Mouse (Mus musculus) ES-E14 (cell line): ENCODE results near the gene Tmem143. TPM values are rescaled to one million over a fixed set of nuclear protein-coding genes. Genes with fewer than 3 reads are reported as not detected.

ENCODE experiments used
- DNase-seq: peaks from one replicate; pipeline ENCODE4 v3.0.0-alpha.2; 2013; ENCODE audit warnings: low read depth, low spot score
- H3K27ac ChIP-seq: 2 replicates; pipeline ENCODE4 v1.5.1; 2012; ENCODE audit warnings: low read depth, mild to moderate bottlenecking, low read length, moderate library complexity, mixed read lengths; ENCODE audit not compliant: poor library complexity, insufficient read depth, severe bottlenecking
- H3K36me3 ChIP-seq: 2 replicates; pipeline ENCODE4 v1.6.1; 2012; ENCODE audit warnings: mild to moderate bottlenecking, low read length, moderate library complexity, mixed read lengths; ENCODE audit not compliant: control insufficient read depth, poor library complexity, insufficient read depth, severe bottlenecking
- H3K4me1 ChIP-seq, 2 experiments: fragments of 150-350 bp in 1 of 2; sonication (generic) in 1 of 2; 2 replicates each; pipeline ENCODE4 v1.6.1; 2012; ENCODE audit warnings: low read length in 2 of 2, mild to moderate bottlenecking in 1 of 2, mixed read lengths in 1 of 2; ENCODE audit not compliant: control insufficient read depth in 2 of 2, insufficient read depth in 2 of 2, poor library complexity in 1 of 2
- H3K4me3 ChIP-seq, 2 experiments: fragments of 150-350 bp in 1 of 2; sonication (generic) in 1 of 2; 2 replicates each; pipeline ENCODE4 v1.5.1; 2012; ENCODE audit warnings: low read length in 2 of 2, low read depth in 1 of 2, mild to moderate bottlenecking in 1 of 2, mixed read lengths in 1 of 2; ENCODE audit not compliant: insufficient read depth in 1 of 2, poor library complexity in 1 of 2, severe bottlenecking in 1 of 2
- H3K9ac ChIP-seq: 2 replicates; pipeline ENCODE4 v1.6.1; 2012; ENCODE audit warnings: low read depth, mild to moderate bottlenecking, low read length, mixed read lengths; ENCODE audit not compliant: poor library complexity, insufficient read depth, severe bottlenecking
- H3K9me3 ChIP-seq: fragments of 150-350 bp; sonication (generic); 2 replicates; pipeline ENCODE4 v1.6.1; 2012; ENCODE audit warnings: low read depth, mild to moderate bottlenecking, low read length; ENCODE audit not compliant: control insufficient read depth, insufficient read depth
- CHD2 ChIP-seq: IDR thresholded peaks from 2 replicates; pipeline ENCODE4 v1.6.1; 2014; ENCODE audit warnings: mild to moderate bottlenecking, low read depth, low read length, inconsistent platforms
- HCFC1 ChIP-seq: IDR thresholded peaks from 2 replicates; pipeline ENCODE4 v1.6.1; 2012; ENCODE audit warnings: low read length, inconsistent platforms, borderline replicate concordance; ENCODE audit not compliant: insufficient read depth
- MAFK ChIP-seq: IDR thresholded peaks from 2 replicates; pipeline ENCODE4 v1.6.1; 2014; ENCODE audit warnings: mild to moderate bottlenecking, low read depth, low read length, inconsistent platforms; ENCODE audit not compliant: insufficient read depth
- ZC3H11A ChIP-seq: IDR thresholded peaks from 2 replicates; pipeline ENCODE4 v1.6.1; 2012; ENCODE audit warnings: low read depth, mild to moderate bottlenecking, inconsistent platforms, low read length, borderline replicate concordance
- ZNF384 ChIP-seq: IDR thresholded peaks from 2 replicates; pipeline ENCODE4 v1.6.1; 2012; ENCODE audit warnings: low read depth, low read length, inconsistent platforms
- in situ Hi-C, 2 experiments: fragments of 600-800 bp; cut with MboI; formaldehyde crosslinking; loops; one replicate each; pipeline ENCODE4 v1.15.1; 2025; ENCODE audit warnings: low sequenced_read_pairs in 2 of 2, inconsistent platforms in 1 of 2; ENCODE audit not compliant: unreplicated experiment in 2 of 2
- total RNA-seq: library from RNA; depleted of rRNA; stranded (reverse); fragments of 300-350 nt; gene quantifications from 2 replicates; pipeline ENCODE4 v1.2.3, GENCODE M21; 2012

The Tmem143 gene
- total RNA-seq, 1 experiment = 26.0 TPM

GRCm38 (mm10) chr7:45906622-45907021 is 9.9 kb downstream of the Tmem143 start:
- H3K4me1 ChIP-seq = no peaks in the 10 kb centered on the region; a peak in 1 of 4 replicates
- in situ Hi-C loops = no loop called here
- H3K4me3 ChIP-seq = no peak overlapping the region
- H3K9me3 ChIP-seq = no peaks in the 10 kb centered on the region
- H3K9ac ChIP-seq = no peak overlapping the region
- no peak overlapping the region for H3K27ac ChIP-seq
- no peak for TF ChIP-seq MAFK
- TF ChIP-seq HCFC1 = no peak
- no peak for TF ChIP-seq ZNF384
- TF ChIP-seq ZC3H11A = no peak
- TF ChIP-seq CHD2 = no peak
- no peak for DNase-seq
- peaks cover 18% of the 10 kb centered on the region for H3K36me3 ChIP-seq

DNA sequence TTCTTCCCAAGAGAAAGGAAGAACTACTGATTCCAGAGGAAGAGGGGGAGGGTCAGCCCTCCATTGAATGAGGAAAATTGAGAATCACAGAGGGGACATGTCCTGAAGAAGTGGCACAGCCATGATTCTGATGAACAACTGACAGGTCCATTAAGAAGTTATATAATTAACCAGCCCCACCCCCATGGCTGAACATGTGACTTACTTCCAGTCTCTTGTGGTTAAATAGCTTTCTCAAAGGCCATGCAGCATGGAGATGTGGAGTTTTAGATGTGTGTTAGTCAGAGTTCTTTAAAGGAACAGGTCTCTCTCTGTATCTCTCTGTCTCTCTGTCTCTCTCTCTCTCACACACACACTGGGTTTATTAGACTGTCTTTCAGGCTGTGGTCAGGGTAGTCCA is 11.6 kb downstream of the Tmem143 start:
- no peak for DNase-seq
- H3K4me3 ChIP-seq = no peak overlapping the region
- no peak overlapping the region for H3K9ac ChIP-seq
- no peaks in the 10 kb centered on the region for H3K9me3 ChIP-seq
- H3K36me3 ChIP-seq = peaks cover 18% of the 10 kb centered on the region
- TF ChIP-seq HCFC1 (no peak), CHD2 (no peak), MAFK (no peak), ZNF384 (no peak), ZC3H11A (no peak)
- in situ Hi-C loops = no loop called here
- no peaks in the 10 kb centered on the region for H3K4me1 ChIP-seq
- H3K27ac ChIP-seq = no peak overlapping the region

DNA sequence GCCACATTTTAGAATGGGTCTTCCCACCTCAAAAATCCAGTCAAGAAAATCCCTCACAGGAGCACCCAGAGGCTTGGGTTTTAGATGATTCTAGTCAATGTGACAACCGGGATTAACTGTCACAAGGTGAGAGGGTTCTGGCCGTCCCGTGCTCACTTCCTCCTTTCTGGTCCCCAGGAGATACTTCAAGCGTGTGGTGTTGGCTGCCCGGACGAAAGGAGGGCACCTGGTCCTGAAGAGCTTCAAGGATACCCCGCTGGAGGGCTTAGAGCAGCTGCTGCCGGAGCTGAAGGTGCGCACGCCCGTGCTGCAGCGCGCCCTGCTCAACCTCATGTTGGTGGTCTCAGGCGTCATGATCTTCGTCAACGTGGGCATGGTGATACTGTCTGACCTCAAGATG is 12.4 kb downstream of the Tmem143 start:
- H3K4me3 ChIP-seq = no peak overlapping the region
- no peak overlapping the region for H3K9ac ChIP-seq
- in situ Hi-C loops = no loop called here
- no peak for DNase-seq
- H3K4me1 ChIP-seq = no peaks in the 10 kb centered on the region
- H3K27ac ChIP-seq = no peak overlapping the region
- TF ChIP-seq ZC3H11A = no peak
- TF ChIP-seq CHD2 = no peak
- no peak for TF ChIP-seq MAFK
- TF ChIP-seq HCFC1 = no peak
- no peak for TF ChIP-seq ZNF384
- H3K9me3 ChIP-seq = no peaks in the 10 kb centered on the region
- peaks cover 18% of the 10 kb centered on the region for H3K36me3 ChIP-seq

- H3K9me3 ChIP-seq = no peaks in the 10 kb centered on the region
- H3K4me3 ChIP-seq = no peak overlapping the region
- DNase-seq = no peak
- in situ Hi-C loops = no loop called here
- no peak overlapping the region; the same call in 1 of the 2 replicates for H3K27ac ChIP-seq
- peaks cover 10% of the 10 kb centered on the region for H3K36me3 ChIP-seq
- TF ChIP-seq ZNF384 (no peak), MAFK (no peak), HCFC1 (no peak), CHD2 (no peak), ZC3H11A (no peak)
- no peak overlapping the region for H3K9ac ChIP-seq
- peaks cover 3 to 19% of the 10 kb centered on the region in 2 experiments; a peak in 2 of 4 replicates for H3K4me1 ChIP-seq
Observed at GRCm38 (mm10) chr7:45914067-45914466, 17.3 kb downstream of the Tmem143 start.

GRCm38 (mm10) chr7:45915011-45915410 is 18.3 kb downstream of the Tmem143 start:
- no peak overlapping the region for H3K9ac ChIP-seq
- H3K9me3 ChIP-seq = no peaks in the 10 kb centered on the region
- in situ Hi-C loops = no loop called here
- TF ChIP-seq ZNF384 (no peak), MAFK (no peak), ZC3H11A (no peak), CHD2 (no peak), HCFC1 (no peak)
- DNase-seq = no peak
- H3K36me3 ChIP-seq = peaks cover under 1% of the 10 kb centered on the region
- no peak overlapping the region for H3K4me3 ChIP-seq
- no peak overlapping the region for H3K27ac ChIP-seq
- H3K4me1 ChIP-seq = peaks cover 3 to 22% of the 10 kb centered on the region in 2 experiments; a peak in 2 of 4 replicates
